Mouse (Mus musculus): Measurements from ENCODE around the gene Kcnn4.

Gene Kcnn4

DNA sequence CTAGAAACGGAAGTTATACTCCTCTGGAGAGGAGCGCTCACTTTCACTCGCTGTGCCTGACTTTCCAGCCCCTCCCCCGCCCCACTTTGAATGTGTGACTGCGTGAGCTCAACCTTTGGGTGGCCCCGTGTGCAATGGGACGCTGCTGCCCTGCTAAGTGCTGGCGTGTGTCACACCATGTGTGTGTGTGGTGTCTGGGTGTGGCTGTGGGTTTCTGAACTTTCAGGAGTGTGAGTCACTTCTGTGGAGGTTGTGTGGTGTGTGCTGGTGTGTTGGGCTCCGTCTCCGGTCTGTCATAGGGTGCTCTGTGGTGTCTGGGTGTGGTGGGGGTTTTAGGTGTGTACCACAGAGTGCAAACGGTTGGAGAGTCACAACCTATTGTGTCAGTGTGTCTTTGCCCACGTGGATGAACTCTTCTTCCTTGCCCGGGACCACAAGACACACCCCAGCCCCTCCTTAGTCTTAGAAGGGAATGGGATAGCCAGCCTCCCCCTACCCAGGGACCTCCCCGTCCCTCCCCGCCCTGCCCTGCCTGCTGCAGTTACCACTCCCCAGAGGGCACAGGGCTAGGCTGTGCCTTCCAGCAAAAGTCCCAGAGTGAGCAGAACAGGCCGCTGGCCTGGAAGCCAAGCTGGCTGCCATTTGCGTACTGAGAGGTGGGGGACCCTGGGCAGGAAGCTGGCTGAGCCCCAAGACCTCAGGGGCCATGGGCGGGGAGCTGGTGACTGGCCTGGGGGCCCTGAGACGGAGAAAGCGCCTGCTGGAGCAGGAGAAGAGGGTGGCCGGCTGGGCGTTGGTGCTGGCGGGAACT, at the start of gene Kcnn4:
Kcnn4 (plus strand) TSS at position 533 of the 811 bp plus-strand sequence.
- DNase-seq = no peak

GRCm38 (mm10) chr7:24322593-24322992, 47.5 kb upstream of the Kcnn4 start:
- DNase-seq = no peak

- peak; percentile 15 for DNase-seq
Observed at GRCm38 (mm10) chr7:24325197-24325596, 44.9 kb upstream of the Kcnn4 start.

GRCm38 (mm10) chr7:24325675-24326128, 44.4 kb upstream of the Kcnn4 start:
- DNase-seq = peak; percentile 17

- DNase-seq = peak; percentile 15
Observed at GRCm38 (mm10) chr7:24326273-24327135, 43.6 kb upstream of the Kcnn4 start.

DNA sequence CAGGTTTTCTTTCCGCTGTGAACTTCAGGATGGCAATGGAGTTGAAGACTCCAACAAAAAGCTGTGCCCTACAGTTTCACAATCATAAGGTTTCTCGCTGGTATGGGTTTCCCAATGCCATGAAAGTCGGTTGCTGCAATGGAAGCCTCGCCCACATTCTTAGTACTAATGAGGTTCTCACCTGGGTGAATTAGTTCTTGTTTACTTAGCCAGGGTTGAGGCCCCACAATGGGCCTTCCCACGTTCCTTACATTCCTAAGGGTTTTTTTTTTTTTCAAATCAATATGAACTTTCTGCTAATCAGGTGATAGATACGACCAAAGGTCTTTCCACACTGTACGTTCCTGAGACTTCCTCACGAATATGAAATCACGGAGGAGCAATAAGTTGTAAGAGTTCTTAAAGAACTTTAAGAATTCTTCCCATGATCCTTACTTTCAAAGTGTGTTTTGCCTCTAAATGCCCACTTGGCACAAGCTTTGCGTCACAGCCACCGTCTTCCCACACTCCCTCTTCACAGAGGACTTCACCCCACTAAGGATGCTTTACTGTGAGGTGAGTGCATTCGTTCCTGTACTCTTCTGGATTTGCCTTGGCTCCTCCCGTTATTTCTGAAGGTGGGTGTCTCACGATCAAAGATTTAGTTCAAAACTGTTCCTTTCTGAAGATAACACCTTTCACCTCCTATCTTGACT, 42.6 kb upstream of the Kcnn4 start:
- peak; percentile 36 for DNase-seq

DNA sequence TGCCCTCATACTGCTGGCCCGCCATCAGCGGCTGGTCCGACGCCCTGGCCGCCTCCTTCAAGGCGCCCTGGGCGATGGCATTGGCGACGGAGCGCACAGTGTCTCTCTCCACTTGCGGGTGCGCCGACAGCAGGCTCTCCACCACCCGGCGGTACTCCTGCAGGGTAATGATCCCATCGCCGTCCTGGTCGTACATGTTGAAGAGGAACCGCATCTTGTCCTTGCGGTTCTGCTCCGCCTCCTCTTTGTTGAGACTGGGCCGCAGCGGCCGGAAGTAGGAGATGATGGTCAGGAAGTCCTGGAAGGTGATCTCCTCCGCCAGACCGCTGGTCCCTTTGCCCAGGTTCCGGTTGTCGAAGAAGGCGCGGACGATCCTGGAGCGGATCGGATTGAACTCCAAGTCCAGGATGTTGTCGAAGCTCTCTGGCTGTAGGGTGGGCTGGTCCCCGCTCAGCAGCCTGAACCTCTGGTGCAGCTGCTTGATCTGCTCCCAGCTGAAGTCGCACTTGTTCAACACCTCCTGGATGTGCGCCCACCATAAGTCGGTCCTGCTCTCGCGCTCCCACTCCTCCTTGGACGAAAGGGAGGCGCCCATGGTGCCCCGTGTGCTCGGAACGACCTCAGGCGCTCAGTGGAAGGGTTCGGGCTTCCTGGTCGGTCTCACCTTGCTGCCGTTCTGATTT, 36.6 kb upstream of the Kcnn4 start, which contains the start of gene Tescl:
Tescl (minus strand) TSS at position 633 of the 683 bp plus-strand sequence.
- peak; percentile 5 for DNase-seq

DNA sequence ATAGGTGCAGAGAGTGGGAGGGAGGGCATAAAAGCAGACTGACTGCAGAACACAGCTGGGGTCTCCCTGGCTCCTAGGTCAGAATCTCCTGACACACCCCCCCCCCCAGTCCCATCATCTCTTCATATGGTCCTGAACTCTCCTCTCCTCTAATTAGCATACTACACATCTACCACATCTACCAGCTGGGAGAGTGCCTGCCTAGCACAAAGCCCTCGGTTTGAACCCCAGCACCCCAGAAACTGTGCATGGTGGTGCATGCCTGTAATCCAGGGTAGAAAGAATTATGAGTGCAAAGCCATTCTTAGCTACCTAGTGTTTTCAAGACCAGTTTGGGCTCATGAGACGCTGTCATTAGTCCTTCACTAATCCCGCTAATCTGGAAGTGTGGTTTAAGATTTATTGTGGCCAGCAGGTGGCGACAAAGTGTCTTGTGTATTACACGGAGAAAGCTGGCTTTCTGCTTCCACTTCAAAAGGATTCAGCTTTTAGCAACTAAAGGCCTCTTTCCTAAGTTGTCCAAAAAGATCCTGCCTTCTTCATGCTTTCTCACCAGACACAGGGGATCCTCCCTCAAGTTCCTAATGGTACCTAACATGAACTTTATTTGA, 34.3 kb upstream of the Kcnn4 start:
- DNase-seq = peak; percentile 81

- no peak for DNase-seq
Observed at GRCm38 (mm10) chr7:24338241-24338640, 31.8 kb upstream of the Kcnn4 start.

- DNase-seq = no peak
Observed at GRCm38 (mm10) chr7:24343701-24344272, 26.3 kb upstream of the Kcnn4 start.

- DNase-seq = no peak
Observed at GRCm38 (mm10) chr7:24346444-24346843, 23.6 kb upstream of the Kcnn4 start.

DNA sequence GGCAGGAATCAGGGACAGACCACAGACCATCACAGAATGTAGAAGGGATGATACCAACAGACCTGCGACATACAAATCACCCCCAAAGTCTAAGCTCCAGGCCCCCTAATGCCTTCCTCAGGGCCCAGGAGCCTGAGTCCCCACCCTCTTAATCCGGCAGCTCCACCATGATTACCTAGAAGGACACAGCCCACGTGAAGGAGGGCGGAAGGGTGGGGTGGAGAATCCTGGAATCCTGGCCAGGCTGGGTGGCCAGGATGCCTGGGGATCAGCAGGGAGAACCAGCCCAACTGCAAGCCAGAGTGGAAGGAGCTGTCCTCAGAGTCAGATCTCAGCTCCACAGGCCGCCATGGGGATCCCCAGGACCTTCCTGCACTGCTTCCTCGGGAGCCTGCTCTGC, 21.2 kb upstream of the Kcnn4 start, which contains the start of gene Lypd5:
Lypd5 (plus strand) TSS at position 301 of the 400 bp plus-strand sequence.
- DNase-seq = no peak

GRCm38 (mm10) chr7:24355646-24356045, 14.4 kb upstream of the Kcnn4 start:
- DNase-seq = no peak

DNA sequence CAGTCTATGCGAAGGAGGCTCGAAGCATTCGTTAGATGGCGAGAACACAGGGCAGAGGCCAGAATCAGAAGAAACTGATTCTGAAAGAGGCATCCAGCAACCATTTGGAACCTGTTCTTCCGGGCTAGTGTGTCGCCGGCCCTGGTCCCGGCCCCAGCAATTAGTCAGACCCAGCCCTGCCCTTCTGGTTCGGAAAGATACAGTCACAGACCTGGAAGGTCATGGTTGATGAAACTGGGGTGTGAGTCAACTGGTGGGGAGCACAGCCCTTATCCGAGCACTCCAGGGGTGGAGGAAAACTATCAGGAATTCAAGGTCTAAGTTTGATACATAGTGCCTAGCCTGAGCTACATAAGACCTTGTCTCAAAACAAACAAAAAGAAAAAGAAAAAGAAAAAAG, 14.0 kb upstream of the Kcnn4 start:
- DNase-seq = no peak

DNA sequence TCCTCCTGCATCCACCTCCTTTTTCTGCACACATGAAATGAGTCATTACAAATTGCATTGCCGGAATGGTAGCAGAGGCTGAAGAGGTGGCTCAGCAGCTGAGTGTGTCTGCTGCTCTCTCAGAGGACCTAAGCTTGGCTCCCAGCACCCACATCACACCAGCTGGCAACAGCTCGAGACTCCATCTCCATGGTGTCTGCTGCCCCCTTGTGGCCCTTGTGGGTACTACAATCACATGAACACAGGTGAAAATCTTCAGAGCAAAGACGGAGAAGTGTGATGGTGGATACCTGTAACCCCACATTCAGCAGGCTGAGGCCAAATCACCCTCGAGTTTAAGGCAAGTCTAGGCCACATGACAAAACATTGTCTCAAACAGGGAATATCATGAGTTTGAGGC, 12.2 kb upstream of the Kcnn4 start:
- no peak for DNase-seq

DNA sequence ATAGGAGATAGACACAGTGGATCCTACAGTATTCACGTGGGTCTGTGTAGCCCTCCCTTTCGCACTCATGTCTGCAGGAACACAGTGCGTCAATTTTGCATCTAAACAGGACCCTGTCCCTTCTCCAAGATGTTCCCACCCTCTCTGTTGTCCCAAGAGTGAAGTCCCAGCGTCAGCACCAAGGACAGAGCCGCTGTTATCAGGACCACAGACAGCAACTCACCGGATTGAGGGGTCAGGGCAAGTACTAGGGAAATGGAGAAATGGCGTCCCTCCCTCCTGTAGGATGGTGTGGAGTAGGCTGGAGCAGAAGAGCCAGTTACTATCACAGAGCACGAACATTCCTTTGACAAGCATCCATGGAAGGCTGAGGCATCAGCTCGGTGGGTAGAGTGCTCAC, 10.8 kb upstream of the Kcnn4 start:
- DNase-seq = peak; percentile 39

- DNase-seq = no peak
Observed at GRCm38 (mm10) chr7:24361001-24361400, 9.1 kb upstream of the Kcnn4 start.

DNA sequence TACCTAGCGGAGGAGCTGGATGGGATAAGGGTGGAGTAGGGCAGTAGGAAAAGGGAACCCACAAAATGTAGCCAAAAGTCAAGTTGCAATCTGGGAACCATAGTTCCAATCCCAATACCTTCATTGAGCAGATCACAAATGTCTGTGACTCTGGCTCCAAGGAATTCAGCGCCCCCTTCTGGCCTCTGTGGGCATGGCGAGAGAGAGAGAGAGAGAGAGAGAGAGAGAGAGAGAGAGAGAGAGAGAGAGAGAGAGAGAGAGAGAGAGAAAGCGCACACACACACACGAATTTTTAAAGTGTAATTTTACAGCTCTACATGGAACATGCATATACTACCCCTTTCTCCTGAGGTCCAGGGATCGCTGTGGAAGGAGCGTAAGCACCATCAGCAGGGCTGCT, 6.8 kb upstream of the Kcnn4 start:
- DNase-seq = peak; percentile 33

- DNase-seq = peak; percentile 85
Observed at GRCm38 (mm10) chr7:24364827-24365226, 5.2 kb upstream of the Kcnn4 start.

GRCm38 (mm10) chr7:24365258-24366014, 4.6 kb upstream of the Kcnn4 start:
- DNase-seq = no peak
